Mouse (Mus musculus) heart, postnatal 36 days (tissue): Measurements from ENCODE around the gene Gm20662. TPM values are rescaled to one million over a fixed set of nuclear protein-coding genes. Genes with fewer than 3 reads are reported as not detected.

Source experiments
- DNase-seq, 2 experiments: peaks; one replicate each; pipeline ENCODE4 v3.0.0; 2021 to 2022
- intact Hi-C: fragments of 180-260 bp; cut with DNase I; formaldehyde crosslinking; loops from one replicate; pipeline ENCODE4 v1.15.1; 2025
- microRNA-seq, 2 experiments: library from miRNA; unstranded; fragments of <30 nt; microRNA quantifications; one replicate each; pipeline ENCODE4 v1.2.0; 2021; ENCODE audit warnings: borderline number of aligned reads in 2 of 2
- total RNA-seq, 2 experiments: library from RNA; stranded (reverse); gene quantifications; 2 replicates each; pipeline ENCODE4 v1.2.3; 2021

Gene Gm20662
- total RNA-seq, 2 experiments from 2014 or later: 1.4 to 1.5 TPM

DNA sequence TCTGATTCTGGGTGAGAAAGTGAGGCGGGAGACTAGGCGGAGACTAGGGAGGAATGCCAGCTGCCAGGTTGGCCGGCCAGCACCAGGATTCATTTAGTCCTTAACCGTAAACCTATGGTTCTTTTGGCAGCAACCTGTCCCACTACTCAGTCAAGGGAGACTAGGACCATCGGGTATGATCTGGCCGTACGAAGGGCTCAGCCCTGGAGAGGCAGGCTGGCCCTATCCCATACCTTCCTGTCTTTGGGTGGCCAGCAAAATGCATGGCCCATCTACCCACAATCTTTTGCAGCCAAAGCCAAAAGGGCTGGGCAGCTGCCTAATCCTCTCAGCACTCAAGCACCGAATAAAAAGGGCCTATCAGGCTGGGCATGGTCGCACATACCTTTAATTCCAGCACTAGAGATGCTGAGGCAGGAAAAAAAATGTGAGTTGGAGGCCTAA, 76.4 kb downstream of the Gm20662 start:
- intact Hi-C loops: no loop called here
- DNase-seq: no peak

DNA sequence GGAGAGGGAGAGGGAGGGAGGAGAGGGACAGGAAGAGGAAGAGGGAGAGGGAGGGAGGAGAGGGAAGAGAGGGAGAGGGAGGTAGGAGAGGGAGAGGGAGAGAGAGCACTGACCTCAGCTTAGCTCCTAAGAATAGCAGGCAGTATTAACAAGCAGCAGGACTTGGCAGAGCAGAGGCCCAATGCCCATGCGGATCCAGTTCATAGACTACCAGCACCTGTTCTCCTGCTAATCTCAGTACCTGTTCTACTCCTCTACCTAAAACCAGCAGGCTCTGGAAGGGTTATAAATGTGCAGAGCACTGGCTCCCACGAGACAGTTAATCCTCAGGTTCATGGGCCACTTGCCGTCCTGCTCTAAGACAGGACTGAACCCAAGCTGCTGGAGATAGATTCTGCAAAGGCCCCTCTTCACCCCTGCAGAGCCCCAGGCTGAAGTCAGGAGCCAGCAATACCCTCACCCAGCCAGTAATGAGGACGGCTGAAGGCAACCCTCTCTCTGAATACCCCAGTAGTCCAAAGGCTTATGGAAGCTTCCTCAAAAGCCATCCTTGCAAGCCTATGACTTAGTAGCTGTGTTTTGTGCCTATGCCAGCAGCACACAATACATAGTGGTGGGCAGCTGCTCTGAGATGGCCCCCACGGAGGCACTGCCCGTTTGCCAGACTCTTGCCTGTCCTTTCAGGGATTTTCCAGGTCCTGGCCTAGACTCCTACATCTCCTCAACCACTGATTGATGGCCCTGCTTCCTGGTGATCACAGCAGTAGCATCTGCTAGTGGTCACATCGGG, 77.2 kb downstream of the Gm20662 start:
- intact Hi-C loops: no loop called here
- DNase-seq: no peak

DNA sequence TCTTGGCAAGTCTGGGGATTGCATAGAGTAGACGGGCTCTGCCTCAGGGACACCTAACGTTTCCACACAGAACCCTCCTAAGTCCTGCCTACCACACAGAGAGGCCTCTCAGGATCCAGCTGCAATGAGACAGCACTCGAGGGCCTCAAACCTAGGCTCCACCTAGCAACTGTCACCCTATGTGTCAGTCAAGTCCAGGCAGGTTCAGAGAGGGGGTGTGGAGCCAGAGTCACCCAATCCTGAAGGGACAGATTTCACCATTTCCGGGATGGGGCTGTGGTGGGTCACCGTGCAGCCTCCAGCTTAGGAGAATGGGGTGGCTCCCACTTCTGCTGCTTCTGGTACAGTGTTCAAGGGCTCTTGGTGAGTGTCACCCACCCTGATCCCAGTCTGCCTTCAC, 84.0 kb downstream of the Gm20662 start, which contains the start of gene Mst1:
TSS of gene Mst1 (plus strand) at position 269 of the 400 bp plus-strand sequence.
- intact Hi-C loops: no loop called here
- DNase-seq: no peak

DNA sequence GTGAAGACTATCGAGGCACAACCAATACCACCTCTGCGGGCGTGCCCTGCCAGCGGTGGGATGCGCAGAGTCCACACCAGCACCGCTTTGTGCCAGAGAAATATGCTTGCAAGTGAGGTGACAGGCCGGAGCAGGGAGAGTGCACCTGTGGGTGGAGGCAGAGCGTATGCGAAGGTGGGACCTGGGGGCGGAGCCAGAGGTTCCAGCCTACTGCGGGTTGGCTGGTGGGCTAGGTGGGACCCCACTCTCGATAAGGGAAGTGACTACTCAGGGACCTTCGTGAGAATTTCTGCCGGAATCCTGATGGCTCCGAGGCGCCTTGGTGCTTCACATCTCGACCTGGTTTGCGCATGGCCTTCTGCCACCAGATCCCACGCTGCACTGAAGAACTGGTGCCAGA, 86.4 kb downstream of the Gm20662 start:
- intact Hi-C loops: no loop called here

DNA sequence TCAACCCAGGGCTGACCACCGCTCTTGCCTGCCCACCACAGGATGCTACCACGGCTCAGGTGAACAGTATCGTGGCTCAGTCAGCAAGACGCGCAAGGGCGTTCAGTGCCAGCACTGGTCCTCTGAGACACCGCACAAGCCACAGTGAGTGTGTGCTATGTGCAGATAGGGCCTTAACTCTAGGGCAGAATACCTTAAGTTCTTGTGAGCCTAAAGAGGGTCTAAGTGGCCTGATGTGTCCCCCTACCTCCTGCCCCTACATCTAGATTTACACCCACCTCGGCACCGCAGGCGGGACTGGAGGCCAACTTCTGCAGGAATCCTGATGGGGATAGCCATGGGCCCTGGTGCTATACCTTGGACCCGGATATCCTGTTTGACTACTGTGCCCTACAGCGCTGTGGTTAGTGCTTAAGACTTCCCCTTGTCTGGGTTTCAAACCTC, 86.9 kb downstream of the Gm20662 start, which contains the start of gene Rnf123:
TSS of gene Rnf123 (minus strand) at position 359 of the 444 bp plus-strand sequence.
- no peak for DNase-seq
- intact Hi-C loops: no loop called here

More for the DNA sequence above, 86.4 kb downstream of the Gm20662 start:
- no peak for DNase-seq

DNA sequence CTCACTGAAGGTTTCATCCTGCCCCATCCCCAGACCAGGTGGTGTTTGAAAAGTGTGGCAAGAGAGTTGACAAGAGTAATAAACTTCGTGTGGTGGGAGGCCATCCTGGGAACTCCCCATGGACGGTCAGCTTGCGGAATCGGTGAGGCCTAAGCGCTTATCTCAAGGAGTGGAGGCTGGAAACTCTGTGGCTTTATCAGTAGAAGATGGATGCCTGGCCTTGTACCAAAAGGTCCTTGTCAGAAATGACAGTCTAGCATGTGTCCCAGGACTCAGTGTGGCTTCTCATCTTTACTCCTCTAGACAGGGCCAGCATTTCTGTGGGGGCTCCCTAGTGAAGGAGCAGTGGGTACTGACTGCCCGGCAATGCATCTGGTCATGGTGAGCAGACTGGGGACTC, 87.4 kb downstream of the Gm20662 start:
- intact Hi-C loops: no loop called here
- DNase-seq: no peak

DNA sequence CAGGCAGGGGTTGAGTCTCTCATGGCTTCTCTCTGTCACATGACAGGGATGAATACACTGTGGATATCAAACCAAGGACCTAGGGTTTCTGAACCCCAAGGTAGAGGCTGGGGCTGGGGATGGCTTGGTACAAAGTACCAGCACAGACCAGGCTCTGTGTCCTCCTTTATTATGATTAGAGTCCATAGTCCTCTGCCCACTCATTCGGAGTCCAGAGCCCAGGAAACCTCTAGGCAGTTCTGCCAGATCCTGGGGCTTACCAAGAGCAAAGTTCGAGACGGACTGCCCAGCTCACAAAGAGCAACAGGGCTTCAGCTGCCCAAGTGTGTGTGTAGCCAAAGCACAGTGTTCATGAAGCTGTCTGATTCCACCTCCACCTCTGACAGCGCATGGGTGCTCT, 89.1 kb downstream of the Gm20662 start:
- intact Hi-C loops: no loop called here
- no peak for DNase-seq

DNA sequence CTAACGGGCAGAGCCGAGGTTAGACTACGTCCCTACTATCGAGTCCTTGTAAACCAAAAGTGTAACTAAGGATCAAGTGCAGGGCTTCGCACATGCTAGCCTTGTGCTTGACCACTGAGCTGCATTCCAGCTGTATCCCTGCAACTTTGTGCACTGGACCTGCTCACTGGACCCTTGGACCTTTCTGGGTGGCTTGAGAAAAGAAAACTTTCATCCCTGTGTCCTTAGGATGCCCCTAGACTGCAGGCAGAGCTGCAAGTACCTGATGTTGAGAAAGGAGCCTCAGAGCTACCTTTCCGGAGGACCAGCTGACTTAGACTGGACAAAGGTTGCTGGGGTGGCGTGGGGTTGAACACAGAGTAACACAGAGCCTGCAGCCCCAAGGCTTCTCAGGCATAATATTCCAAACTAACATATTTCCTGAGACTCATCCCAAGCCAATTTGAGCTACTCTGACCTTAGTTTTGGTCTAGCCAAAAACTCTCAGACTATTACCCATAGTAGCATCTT, 94.5 kb downstream of the Gm20662 start:
- DNase-seq: no peak
- intact Hi-C loops: no loop called here

DNA sequence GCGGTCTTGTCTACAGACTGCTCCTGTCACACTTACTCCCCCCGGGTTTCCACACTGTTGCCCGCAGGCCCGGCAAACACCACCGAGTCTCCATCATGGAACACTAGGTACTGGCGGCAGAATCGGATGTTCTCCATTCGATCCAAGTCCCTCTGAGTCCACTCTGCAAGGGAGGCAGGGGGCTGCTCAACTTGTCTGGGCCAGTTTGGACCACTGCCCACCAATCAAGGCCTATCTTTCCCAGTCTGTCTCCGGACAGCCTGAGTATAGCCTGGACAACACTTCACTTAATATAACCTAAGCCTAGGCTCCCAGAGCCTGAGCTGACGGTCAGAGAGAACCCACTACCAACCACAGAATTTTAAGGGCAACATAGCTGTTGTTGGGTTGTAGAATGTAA, 97.4 kb downstream of the Gm20662 start:
- DNase-seq: no peak
- intact Hi-C loops: no loop called here

DNA sequence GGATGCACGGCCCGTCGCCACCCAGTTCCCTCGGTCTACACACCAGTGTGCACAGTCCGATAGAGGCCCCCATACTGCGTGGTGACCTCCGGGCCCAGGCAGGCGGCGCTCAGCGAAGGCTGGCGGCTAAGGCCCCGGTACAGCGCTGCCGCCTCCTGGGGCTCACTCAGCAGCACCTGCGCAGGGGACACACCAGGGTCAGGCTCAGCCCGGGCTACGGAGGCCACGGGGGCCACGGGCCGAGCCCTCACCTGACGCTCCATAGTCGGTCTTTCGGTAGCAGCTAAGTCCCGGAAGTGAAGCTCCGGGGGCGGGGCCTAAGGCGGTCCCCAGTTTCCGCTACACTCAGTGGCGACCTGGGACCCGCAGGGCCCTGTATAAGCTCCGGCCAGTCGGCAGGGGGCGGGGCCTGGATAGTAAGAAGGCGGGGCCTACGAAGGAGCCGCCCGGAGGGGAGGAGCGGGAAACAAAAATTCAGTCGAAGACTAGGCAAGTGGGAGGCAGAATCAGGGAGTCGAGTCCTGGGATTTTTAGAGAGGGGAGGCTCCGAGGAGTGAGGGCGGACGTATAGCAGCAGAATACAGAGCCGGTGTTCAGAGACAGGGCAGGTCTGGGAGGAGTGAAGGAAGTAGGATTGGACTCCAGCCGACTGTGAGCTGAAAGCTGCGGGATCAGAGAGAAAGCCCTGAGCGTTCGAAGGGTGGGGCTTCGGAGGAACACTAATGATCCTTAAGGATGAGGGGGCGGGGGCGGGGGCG, 98.2 kb downstream of the Gm20662 start, which contains the start of gene Apeh:
TSS of gene Apeh (minus strand) at position 423 of the 758 bp plus-strand sequence.
- intact Hi-C loops: loop anchor here (2.0 kb wide), 1 partner anchor 190 kb away; no protein-coding TSS in a partner anchor
- peak; percentile 95 to 96 for DNase-seq

Small RNA genes lying within 50 kb of the gene (microRNA-seq; reads per million reads assigned to microRNA genes)
- 0 reads per million in 2 experiments for gene Mir7088

Other genes with a start within 250 kb of the Gm20662 start
- 10 to 100 TPM; 47.2 to 52.6 TPM for gene Rbm5, start 225.4 kb upstream of the Gm20662 start, total RNA-seq
- gene Rbm6, start 123.1 kb upstream of the Gm20662 start, total RNA-seq: 10 to 100 TPM; 29.0 to 30.7 TPM
- gene Mon1a, start 108.2 kb upstream of the Gm20662 start, total RNA-seq: 10 to 100 TPM; 11.9 to 12.2 TPM
- gene Mst1r, start 89.5 kb upstream of the Gm20662 start, total RNA-seq: 1 to 10 TPM; 1.8 to 2.2 TPM
- gene Actl11, start 67.9 kb upstream of the Gm20662 start, total RNA-seq: not detected
- not detected for gene Camkv, start 60.7 kb upstream of the Gm20662 start, total RNA-seq
- 1 to 10 TPM; 1.0 to 1.3 TPM for gene Traip, start 46.2 kb upstream of the Gm20662 start, total RNA-seq
- gene Uba7, start 20.8 kb upstream of the Gm20662 start, total RNA-seq: 10 to 100 TPM; 11.6 to 20.2 TPM
- under 1 TPM; 0.25 to 0.30 TPM for gene Gm20661, start 13.3 kb upstream of the Gm20662 start, total RNA-seq
- gene Inka1, start 10.5 kb upstream of the Gm20662 start, total RNA-seq: 10 to 100 TPM; 10.3 to 11.8 TPM
- 1 to 10 TPM in 1 of 2 experiments, under 1 TPM in 1; 0.14 to 1.0 TPM for gene Cdhr4, start 3.9 kb upstream of the Gm20662 start, total RNA-seq
- gene Ip6k1, start 6.2 kb downstream of the Gm20662 start, total RNA-seq: 10 to 100 TPM; 45.2 to 48.0 TPM
- 10 to 100 TPM in 1 of 2 experiments, 1 to 10 TPM in 1; 8.4 to 10.4 TPM for gene Gmppb, start 52.9 kb downstream of the Gm20662 start, total RNA-seq
- 1 to 10 TPM; 1.1 to 1.4 TPM for gene Amigo3, start 56.8 kb downstream of the Gm20662 start, total RNA-seq
- gene Mst1, start 84.1 kb downstream of the Gm20662 start, total RNA-seq: not detected
- 10 to 100 TPM; 94.2 to 97.4 TPM for gene Rnf123, start 87.0 kb downstream of the Gm20662 start, total RNA-seq
- 10 to 100 TPM; 38.6 to 50.2 TPM for gene Apeh, start 98.3 kb downstream of the Gm20662 start, total RNA-seq
- under 1 TPM in 1 of 2 experiments, not detected in 1; 0.03 TPM for gene Bsn, start 194.0 kb downstream of the Gm20662 start, total RNA-seq